Mouse (Mus musculus): ENCODE data around the gene Aif1.

Gene Aif1

DNA sequence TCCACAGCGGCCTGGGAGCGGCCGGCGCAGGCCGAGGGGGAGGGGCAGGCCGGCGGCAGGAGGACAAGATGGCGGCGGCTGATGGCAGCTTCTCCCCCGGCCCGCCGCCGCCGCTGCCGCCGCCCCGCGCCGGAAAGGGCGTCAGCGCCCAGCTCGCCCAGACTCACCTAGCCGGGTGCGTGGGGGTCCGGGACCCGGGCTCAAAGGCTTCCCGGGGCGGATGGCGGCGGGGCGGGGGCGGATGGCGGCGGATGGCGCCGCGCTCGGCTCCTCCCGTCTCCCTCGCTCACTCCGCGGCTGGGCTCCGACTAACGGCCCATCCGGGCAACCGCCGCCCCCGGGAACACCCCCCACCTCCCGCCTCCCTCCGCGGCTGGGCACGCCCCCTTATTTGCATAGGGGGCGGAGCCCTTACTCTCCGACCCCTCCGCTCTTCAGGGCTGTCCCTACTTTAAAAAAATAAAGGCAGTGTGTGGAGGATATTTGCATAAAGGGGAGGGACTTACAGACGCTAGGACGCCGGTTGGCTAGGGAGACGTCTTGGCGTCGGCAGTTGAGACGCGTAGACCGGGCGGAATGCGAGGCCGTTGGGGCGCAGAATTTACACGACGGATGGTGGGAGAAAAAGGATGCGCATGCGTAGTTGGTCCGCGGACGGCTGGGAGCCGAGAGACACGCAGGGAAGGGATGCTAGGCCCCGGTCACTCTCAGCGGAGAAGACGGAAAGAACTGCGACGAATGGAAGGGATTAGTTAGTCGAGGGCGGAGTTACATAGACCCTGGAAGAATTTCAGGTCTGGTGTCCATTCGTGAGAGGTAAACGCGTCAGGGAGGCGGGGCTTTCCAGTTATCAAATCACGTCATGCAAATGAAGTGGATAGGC lies 11.1 kb downstream of the Aif1 start, which contains the start of gene Prrc2a:
Gene Prrc2a, minus strand, starts transcription at position 330 of the 883 bp plus-strand sequence.
- no peaks in the 10 kb centered on the region for H3K27me3 ChIP-seq (ENCODE audit: control insufficient read depth, insufficient read depth, low read length, poor library complexity, severe bottlenecking)
- peak; percentile 98 for DNase-seq (ENCODE audit: low read depth, low spot score)
- peaks cover 12% of the 10 kb centered on the region for H3K36me3 ChIP-seq (ENCODE audit: control insufficient read depth, insufficient read depth, low read length, poor library complexity, severe bottlenecking)

DNA sequence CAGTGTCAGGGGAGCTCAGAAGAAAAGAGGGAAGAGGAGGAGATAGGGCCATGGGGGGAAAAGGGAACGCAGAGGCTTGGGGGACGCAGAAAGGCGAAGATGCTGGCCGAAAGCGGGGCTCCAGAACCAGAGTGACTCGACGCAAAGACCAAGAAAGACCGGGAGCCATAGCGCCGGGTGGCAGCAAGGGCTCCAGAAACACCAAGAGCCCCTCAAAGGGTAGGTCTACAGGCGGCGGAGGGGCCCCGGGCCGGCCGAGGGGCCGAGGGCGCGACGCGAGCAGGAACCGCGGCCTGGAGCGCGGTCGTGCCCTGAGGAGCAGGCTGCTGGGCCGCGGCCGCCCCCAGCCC lies 11.7 kb downstream of the Aif1 start:
- DNase-seq (ENCODE audit: low read depth, low spot score), result no peak
- no peaks in the 10 kb centered on the region for H3K27me3 ChIP-seq (ENCODE audit: control insufficient read depth, insufficient read depth, low read length, poor library complexity, severe bottlenecking)
- peaks cover 15% of the 10 kb centered on the region for H3K36me3 ChIP-seq (ENCODE audit: control insufficient read depth, insufficient read depth, low read length, poor library complexity, severe bottlenecking)

GRCm38 (mm10) chr17:35163326-35164081 lies 12.4 kb downstream of the Aif1 start:
- Histone ChIP-seq H3K27me3 (ENCODE audit: control insufficient read depth, insufficient read depth, low read length, poor library complexity, severe bottlenecking) (no peaks in the 10 kb centered on the region), H3K36me3 (ENCODE audit: control insufficient read depth, insufficient read depth, low read length, poor library complexity, severe bottlenecking) (peaks cover 21% of the 10 kb centered on the region)
- no peak for DNase-seq (ENCODE audit: low read depth, low spot score)

DNA sequence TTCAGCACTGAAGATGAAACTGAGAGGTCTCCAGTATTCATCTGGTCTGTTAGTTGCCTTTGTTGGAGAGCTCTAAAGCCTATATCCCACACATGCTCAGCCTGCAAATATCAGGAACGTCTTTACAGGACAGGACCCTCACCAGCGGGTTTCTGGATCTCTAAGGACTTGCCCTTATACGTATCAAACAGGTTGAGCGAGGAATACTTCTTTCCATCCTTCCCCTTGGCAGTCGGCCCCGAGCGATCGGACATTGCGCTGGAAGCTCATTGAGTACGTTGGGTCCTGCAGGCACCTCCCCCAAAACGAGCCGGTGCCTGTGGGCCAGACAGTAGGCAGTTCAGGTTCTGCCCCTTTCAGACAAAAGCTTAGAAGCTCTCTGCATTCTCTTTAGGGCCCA lies 13.1 kb downstream of the Aif1 start:
- peaks cover 26% of the 10 kb centered on the region for H3K36me3 ChIP-seq (ENCODE audit: control insufficient read depth, insufficient read depth, low read length, poor library complexity, severe bottlenecking)
- no peak for DNase-seq (ENCODE audit: low read depth, low spot score)
- H3K27me3 ChIP-seq (ENCODE audit: control insufficient read depth, insufficient read depth, low read length, poor library complexity, severe bottlenecking), result no peaks in the 10 kb centered on the region

GRCm38 (mm10) chr17:35162121-35162520 lies 13.7 kb downstream of the Aif1 start:
- Histone ChIP-seq H3K27me3 (ENCODE audit: control insufficient read depth, insufficient read depth, low read length, poor library complexity, severe bottlenecking) (no peaks in the 10 kb centered on the region), H3K36me3 (ENCODE audit: control insufficient read depth, insufficient read depth, low read length, poor library complexity, severe bottlenecking) (peaks cover 31% of the 10 kb centered on the region)
- no peak for DNase-seq (ENCODE audit: low read depth, low spot score)

- Histone ChIP-seq H3K27me3 (ENCODE audit: control insufficient read depth, insufficient read depth, low read length, poor library complexity, severe bottlenecking) (no peaks in the 10 kb centered on the region), H3K36me3 (ENCODE audit: control insufficient read depth, insufficient read depth, low read length, poor library complexity, severe bottlenecking) (peaks cover 36% of the 10 kb centered on the region)
- no peak for DNase-seq (ENCODE audit: low read depth, low spot score)
These were observed 14.4 kb downstream of the Aif1 start for GRCm38 (mm10) chr17:35161421-35161820.

DNA sequence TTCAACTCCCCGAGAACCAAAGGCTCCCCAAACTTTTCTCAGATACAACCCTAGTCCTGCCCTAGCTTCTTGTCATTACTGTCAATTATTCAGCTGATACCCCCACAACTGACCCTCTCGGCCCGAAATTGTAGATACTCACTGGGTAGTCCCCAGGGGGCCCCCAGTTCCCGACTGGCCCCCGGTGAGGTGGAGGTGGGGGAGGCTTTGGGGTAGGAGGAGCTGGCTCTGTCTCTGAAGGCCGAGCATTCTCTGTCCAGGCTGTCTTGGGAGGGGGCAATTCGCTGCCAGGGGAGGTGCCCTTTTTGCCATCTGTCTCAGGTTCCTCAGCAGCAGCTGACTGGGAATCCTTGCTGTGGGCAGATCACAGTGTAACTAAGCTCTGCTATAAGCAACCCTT lies 16.2 kb downstream of the Aif1 start:
- Histone ChIP-seq H3K36me3 (ENCODE audit: control insufficient read depth, insufficient read depth, low read length, poor library complexity, severe bottlenecking) (peaks cover 41% of the 10 kb centered on the region), H3K27me3 (ENCODE audit: control insufficient read depth, insufficient read depth, low read length, poor library complexity, severe bottlenecking) (no peaks in the 10 kb centered on the region)
- no peak for DNase-seq (ENCODE audit: low read depth, low spot score)

DNA sequence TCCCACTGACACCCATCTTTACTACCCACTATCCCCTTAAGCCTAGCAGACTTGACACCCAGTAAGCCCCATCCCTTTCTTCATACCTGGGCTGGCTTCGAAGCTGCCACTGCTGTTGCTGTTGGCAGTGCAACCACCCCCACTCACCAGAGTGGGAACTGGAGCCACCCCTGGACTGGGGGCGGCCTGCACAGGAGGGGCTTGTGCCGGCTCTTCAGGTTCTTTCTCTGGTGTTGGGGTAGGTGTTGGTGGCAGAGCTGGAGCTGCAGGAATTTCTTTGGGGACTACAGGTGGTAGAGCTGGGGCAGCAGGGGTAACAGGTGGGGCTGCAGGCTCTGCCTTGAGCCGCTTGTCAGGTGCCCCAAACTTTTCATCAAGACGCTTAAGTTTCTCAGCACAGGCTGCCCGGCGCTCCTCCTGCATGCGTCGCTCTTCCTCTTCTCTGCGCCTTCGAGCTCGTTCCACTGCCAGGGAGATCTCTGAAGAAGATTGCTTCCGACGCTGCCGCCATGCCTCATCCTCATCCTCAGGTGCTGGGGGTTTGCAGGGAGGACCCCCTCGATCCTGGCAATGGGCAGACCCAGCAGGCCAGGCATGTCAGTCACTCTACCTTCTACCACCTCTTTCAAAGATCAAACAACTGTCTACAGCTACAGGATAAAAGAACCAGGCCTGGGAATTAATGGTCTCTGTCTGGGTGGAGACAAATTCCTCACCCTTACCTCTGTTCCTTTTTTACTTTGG lies 16.8 kb downstream of the Aif1 start:
- no peaks in the 10 kb centered on the region for H3K27me3 ChIP-seq (ENCODE audit: control insufficient read depth, insufficient read depth, low read length, poor library complexity, severe bottlenecking)
- peaks cover 46% of the 10 kb centered on the region for H3K36me3 ChIP-seq (ENCODE audit: control insufficient read depth, insufficient read depth, low read length, poor library complexity, severe bottlenecking)
- DNase-seq (ENCODE audit: low read depth, low spot score), result no peak

DNA sequence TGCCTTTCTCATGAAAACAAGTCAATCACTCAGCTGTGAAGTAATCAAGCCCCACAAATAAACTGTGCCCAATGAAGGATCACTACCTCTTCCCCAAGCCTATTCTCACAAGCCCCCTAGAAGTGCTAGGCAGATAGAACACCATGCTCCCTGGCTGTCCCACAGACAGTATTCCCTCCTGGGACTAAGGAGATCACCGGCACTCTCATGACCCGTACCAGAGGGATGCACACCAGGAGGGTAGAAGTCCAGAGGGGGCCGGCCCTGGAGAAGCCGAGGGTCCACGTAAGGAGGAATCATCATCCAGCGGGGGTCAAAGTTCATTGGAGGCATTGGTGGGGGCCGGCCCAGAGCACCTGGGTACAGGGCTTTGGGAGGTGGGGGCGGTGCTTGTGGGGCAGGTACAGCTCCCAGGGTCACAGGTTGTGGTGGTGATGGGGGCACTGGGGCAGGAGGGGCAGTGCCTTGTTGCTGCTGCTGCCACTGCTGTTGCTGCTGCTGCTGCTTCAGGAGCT lies 18.1 kb downstream of the Aif1 start:
- DNase-seq (ENCODE audit: low read depth, low spot score), result no peak
- peaks cover 51% of the 10 kb centered on the region for H3K36me3 ChIP-seq (ENCODE audit: control insufficient read depth, insufficient read depth, low read length, poor library complexity, severe bottlenecking)
- H3K27me3 ChIP-seq (ENCODE audit: control insufficient read depth, insufficient read depth, low read length, poor library complexity, severe bottlenecking), result no peaks in the 10 kb centered on the region

GRCm38 (mm10) chr17:35157254-35157653 lies 18.6 kb downstream of the Aif1 start:
- DNase-seq (ENCODE audit: low read depth, low spot score), result no peak
- Histone ChIP-seq H3K27me3 (ENCODE audit: control insufficient read depth, insufficient read depth, low read length, poor library complexity, severe bottlenecking) (no peaks in the 10 kb centered on the region), H3K36me3 (ENCODE audit: control insufficient read depth, insufficient read depth, low read length, poor library complexity, severe bottlenecking) (peaks cover 51% of the 10 kb centered on the region)

DNA sequence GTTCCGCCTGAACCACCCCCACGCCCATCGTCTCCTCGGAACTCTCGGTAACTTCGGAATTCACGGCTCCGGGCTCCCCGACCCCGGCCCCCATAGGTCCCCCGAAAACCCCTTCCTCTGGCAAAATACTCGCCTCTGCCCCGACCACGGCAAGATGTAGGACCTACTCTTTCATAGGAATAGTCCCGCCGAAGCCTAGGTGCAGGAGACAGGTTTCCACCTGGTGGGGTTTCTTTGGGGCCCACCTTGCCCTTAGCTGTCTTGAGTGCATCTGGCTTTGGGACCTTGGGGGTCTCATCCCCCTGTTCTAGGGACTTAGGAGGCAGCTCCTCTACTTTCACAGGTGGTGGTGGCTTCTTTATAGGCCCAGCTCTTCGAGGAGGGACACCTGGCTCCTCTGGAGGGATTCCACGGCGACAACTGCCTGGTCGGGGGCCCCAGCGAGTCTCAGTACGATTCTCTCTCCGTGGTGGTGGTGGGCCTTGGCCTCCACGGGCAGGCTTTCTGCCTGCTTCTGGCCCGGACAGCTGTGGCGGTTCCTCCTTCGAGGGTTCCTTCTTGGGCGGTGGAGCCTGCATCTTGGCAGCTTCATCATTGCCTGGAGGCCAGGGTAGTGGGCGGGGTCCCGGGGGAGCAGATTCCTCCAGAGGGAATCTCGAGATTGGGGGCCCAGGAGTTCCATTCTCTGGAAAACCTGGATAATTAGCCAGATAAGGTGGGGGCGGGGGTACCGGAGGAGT lies 19.2 kb downstream of the Aif1 start:
- peaks cover 53% of the 10 kb centered on the region for H3K36me3 ChIP-seq (ENCODE audit: control insufficient read depth, insufficient read depth, low read length, poor library complexity, severe bottlenecking)
- H3K27me3 ChIP-seq (ENCODE audit: control insufficient read depth, insufficient read depth, low read length, poor library complexity, severe bottlenecking), result no peaks in the 10 kb centered on the region
- DNase-seq (ENCODE audit: low read depth, low spot score), result no peak

DNA sequence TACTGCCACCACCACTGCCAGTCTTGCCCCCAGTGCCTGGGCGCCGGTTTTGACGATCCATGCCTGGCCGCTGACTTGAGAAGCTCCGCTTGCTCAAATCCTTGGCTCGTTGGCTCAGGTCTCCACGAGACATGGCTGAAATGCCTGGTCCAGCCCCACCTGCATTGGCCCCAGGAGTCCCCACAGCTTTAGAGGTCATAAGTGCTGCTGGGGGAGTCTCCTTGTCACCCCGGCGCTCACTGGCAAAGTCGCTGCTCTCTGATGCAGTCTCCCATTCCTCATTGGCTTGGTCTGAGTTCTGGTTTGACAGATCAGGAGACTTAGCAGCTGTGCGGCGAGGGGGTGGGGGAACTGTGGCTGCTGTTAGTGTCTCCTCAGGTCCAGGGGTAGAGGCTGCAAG lies 20.4 kb downstream of the Aif1 start:
- no peaks in the 10 kb centered on the region for H3K27me3 ChIP-seq (ENCODE audit: control insufficient read depth, insufficient read depth, low read length, poor library complexity, severe bottlenecking)

GRCm38 (mm10) chr17:35154616-35155015 lies 21.3 kb downstream of the Aif1 start:
- no peak for DNase-seq (ENCODE audit: low read depth, low spot score)
- Histone ChIP-seq H3K27me3 (ENCODE audit: control insufficient read depth, insufficient read depth, low read length, poor library complexity, severe bottlenecking) (no peaks in the 10 kb centered on the region), H3K36me3 (ENCODE audit: control insufficient read depth, insufficient read depth, low read length, poor library complexity, severe bottlenecking) (peaks cover 49% of the 10 kb centered on the region)

More for the DNA sequence above, 20.4 kb downstream of the Aif1 start:
- H3K36me3 ChIP-seq (ENCODE audit: control insufficient read depth, insufficient read depth, low read length, poor library complexity, severe bottlenecking), result peaks cover 53% of the 10 kb centered on the region
- no peak for DNase-seq (ENCODE audit: low read depth, low spot score)

- Histone ChIP-seq H3K27me3 (ENCODE audit: control insufficient read depth, insufficient read depth, low read length, poor library complexity, severe bottlenecking) (no peaks in the 10 kb centered on the region), H3K36me3 (ENCODE audit: control insufficient read depth, insufficient read depth, low read length, poor library complexity, severe bottlenecking) (peaks cover 51% of the 10 kb centered on the region)
- no peak for DNase-seq (ENCODE audit: low read depth, low spot score)
These were observed 21.9 kb downstream of the Aif1 start for GRCm38 (mm10) chr17:35153931-35154330.
